Mouse (Mus musculus) myocyte (in vitro differentiated cells): ENCODE measurements at regions not wholly inside any gene's neighbourhood (a gene's known extent, or its start where the extent isn't known, plus 50 kb on each side); places are given as distances from the start of the nearest gene placed in this dataset.

ENCODE experiments used
- H3K27me3 ChIP-seq: one replicate; pipeline ENCODE4 v1.6.1; 2011; ENCODE audit not compliant: control insufficient read depth, insufficient read depth, insufficient read length
- H3K36me3 ChIP-seq: one replicate; pipeline ENCODE4 v1.6.1; 2011; ENCODE audit not compliant: control insufficient read depth, insufficient read depth
- H3K4me2 ChIP-seq: one replicate; pipeline ENCODE4 v1.6.1; 2011; ENCODE audit warnings: low read depth, control low read depth
- H3K4me3 ChIP-seq: one replicate; pipeline ENCODE4 v1.5.1; 2011; ENCODE audit warnings: mild to moderate bottlenecking, control low read depth, moderate library complexity
- H3K79me2 ChIP-seq: one replicate; pipeline ENCODE4 v1.6.1; 2011; ENCODE audit not compliant: control insufficient read depth, insufficient read depth
- H3ac ChIP-seq: one replicate; pipeline ENCODE4 v1.6.1; 2011; ENCODE audit not compliant: control insufficient read depth, insufficient read length
- CEBPB ChIP-seq: IDR thresholded peaks from 2 replicates; pipeline ENCODE4 v1.6.1; 2011; ENCODE audit warnings: mild to moderate bottlenecking, moderate library complexity; ENCODE audit not compliant: poor library complexity, insufficient read depth, severe bottlenecking
- E2F4 ChIP-seq: IDR thresholded peaks from one replicate; pipeline ENCODE4 v1.6.1; 2011; ENCODE audit warnings: mild to moderate bottlenecking, control low read depth, moderate library complexity; ENCODE audit not compliant: insufficient read depth
- MAX ChIP-seq: IDR thresholded peaks from one replicate; pipeline ENCODE4 v1.6.1; 2011; ENCODE audit warnings: low read depth, mild to moderate bottlenecking, control low read depth
- MYOD1 ChIP-seq, 3 experiments: IDR thresholded peaks; one replicate each; pipeline ENCODE4 v1.6.1; 2011; ENCODE audit warnings: control low read depth in 2 of 3, low read depth in 2 of 3, mild to moderate bottlenecking in 2 of 3, moderate library complexity in 1 of 3; ENCODE audit not compliant: insufficient read length in 2 of 3, control insufficient read depth in 1 of 3
- MYOG ChIP-seq, 3 experiments: IDR thresholded peaks; one replicate each; pipeline ENCODE4 v1.6.1; 2011; ENCODE audit warnings: control low read depth in 2 of 3, low read depth in 2 of 3, mild to moderate bottlenecking in 2 of 3; ENCODE audit not compliant: insufficient read length in 2 of 3, control insufficient read depth in 1 of 3, insufficient read depth in 1 of 3
- POLR2A ChIP-seq: IDR thresholded peaks from one replicate; pipeline ENCODE4 v1.6.1; 2011; ENCODE audit warnings: low read depth, mild to moderate bottlenecking, control low read depth, moderate library complexity; ENCODE audit not compliant: insufficient read length
- POLR2AphosphoS2 ChIP-seq: IDR thresholded peaks from one replicate; pipeline ENCODE4 v1.6.1; 2011; ENCODE audit warnings: low read depth, control low read depth; ENCODE audit not compliant: insufficient read length
- REST ChIP-seq: IDR thresholded peaks from one replicate; pipeline ENCODE4 v1.6.1; 2011; ENCODE audit warnings: mild to moderate bottlenecking, control low read depth, moderate library complexity; ENCODE audit not compliant: insufficient read depth, insufficient read length
- SRF ChIP-seq: IDR thresholded peaks from one replicate; pipeline ENCODE4 v1.6.1; 2011; ENCODE audit warnings: low read depth; ENCODE audit not compliant: control insufficient read depth, insufficient read length
- TCF12 ChIP-seq: IDR thresholded peaks from one replicate; pipeline ENCODE4 v1.6.1; 2011; ENCODE audit warnings: mild to moderate bottlenecking, control low read depth; ENCODE audit not compliant: poor library complexity, insufficient read depth, severe bottlenecking
- TCF3 ChIP-seq: IDR thresholded peaks from one replicate; pipeline ENCODE4 v1.6.1; 2011; ENCODE audit warnings: low read depth, control low read depth; ENCODE audit not compliant: insufficient read length
- USF1 ChIP-seq: IDR thresholded peaks from one replicate; pipeline ENCODE4 v1.6.1; 2011; ENCODE audit warnings: low read depth, mild to moderate bottlenecking, control low read depth, moderate library complexity

DNA sequence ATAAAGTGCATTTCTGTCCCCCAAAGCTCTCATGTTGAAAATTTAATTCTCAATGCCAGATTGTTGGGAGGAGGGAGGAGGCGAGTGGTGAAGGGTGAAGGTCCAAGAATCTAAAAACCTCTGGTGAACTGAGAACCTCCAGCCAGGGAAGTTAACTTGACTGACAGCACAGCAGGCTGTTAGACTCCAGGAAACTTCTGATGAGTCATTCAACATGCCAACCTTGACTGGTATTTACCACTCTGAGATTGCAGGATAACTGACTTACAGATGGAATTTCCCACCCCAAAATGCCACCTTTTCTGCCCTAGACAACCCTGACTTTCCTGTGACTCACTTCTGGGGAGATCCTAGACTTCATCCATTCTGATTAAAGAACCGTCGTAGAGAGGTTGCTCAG, 58.6 kb upstream of the Prdm8 start:
- Histone ChIP-seq H3K4me3 (no peak overlapping the region), H3K79me2 (no peaks in the 10 kb centered on the region), H3K27me3 (no peaks in the 10 kb centered on the region), H3K4me2 (no peak overlapping the region), H3K36me3 (no peaks in the 10 kb centered on the region), H3ac (no peak overlapping the region)
- TF ChIP-seq MYOD1 (IDR thresholded peaks at IDR 0.05; ENCODE audit: control insufficient read depth in 1 of 3, insufficient read length in 2 of 3, low read depth in 2 of 3) (peak in 1 of 3 experiments; percentile 52), REST (no peak), TCF12 (no peak)

DNA sequence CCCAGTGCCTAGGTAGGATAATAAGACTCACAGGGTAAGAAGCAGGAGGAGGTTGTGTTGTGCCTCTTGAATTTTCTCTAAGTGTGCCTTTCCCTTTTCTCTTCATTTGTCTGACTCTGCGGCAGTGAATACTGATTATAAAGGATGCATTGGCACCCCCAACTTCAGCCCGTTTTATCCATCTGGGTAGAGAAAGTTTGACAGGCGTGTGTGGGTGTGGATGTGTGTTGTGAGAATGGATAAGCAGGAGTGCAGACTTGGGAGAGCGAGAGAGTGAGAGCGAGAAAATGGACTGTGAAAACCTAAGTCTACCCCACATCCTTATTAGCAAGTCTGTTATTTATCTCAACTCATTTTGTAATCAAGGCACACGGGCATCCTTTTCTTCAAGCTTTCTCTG, 60.7 kb upstream of the Prdm8 start:
- H3K4me2 ChIP-seq, result no peak overlapping the region
- H3ac ChIP-seq, result no peak overlapping the region
- H3K36me3 ChIP-seq, result no peaks in the 10 kb centered on the region
- no peaks in the 10 kb centered on the region for H3K27me3 ChIP-seq
- no peak overlapping the region for H3K4me3 ChIP-seq
- TF ChIP-seq TCF3 (no peak), MYOD1 (IDR thresholded peaks at IDR 0.05; ENCODE audit: control insufficient read depth in 1 of 3, insufficient read length in 2 of 3, low read depth in 2 of 3) (no peak), CEBPB (no peak), E2F4 (no peak), MYOG (IDR thresholded peaks at IDR 0.05; ENCODE audit: control insufficient read depth in 1 of 3, insufficient read depth in 1 of 3, insufficient read length in 2 of 3, low read depth in 2 of 3) (no peak), POLR2AphosphoS2 (no peak), REST (no peak), TCF12 (no peak), POLR2A (no peak), SRF (no peak), USF1 (no peak), MAX (no peak)
- H3K79me2 ChIP-seq, result no peaks in the 10 kb centered on the region

DNA sequence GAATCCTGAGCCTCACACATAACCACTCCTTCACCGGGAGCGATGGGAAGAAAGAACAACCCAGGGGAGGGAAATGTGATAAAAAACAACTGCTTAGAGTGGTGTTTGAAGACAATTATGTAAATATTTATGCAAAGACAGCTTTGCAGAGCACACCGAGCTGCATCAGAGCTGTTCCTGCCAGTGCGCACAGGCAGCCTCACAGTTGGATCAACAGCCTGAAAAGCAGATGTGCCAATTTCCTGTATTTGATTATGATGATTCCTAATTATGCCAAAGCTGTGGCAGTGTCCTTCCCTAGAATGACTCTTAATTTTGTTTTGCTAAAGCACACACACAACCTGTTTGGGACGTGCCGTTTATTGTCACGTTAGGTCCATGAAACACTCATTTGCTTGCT, 52.6 kb upstream of the Antxr2 start:
- Histone ChIP-seq H3ac (no peak overlapping the region), H3K27me3 (no peaks in the 10 kb centered on the region), H3K4me2 (no peak overlapping the region), H3K4me3 (no peak overlapping the region), H3K36me3 (no peaks in the 10 kb centered on the region), H3K79me2 (no peaks in the 10 kb centered on the region)
- TF ChIP-seq MYOG (IDR thresholded peaks at IDR 0.05; ENCODE audit: control insufficient read depth in 1 of 3, insufficient read depth in 1 of 3, insufficient read length in 2 of 3, low read depth in 2 of 3), result no peak

DNA sequence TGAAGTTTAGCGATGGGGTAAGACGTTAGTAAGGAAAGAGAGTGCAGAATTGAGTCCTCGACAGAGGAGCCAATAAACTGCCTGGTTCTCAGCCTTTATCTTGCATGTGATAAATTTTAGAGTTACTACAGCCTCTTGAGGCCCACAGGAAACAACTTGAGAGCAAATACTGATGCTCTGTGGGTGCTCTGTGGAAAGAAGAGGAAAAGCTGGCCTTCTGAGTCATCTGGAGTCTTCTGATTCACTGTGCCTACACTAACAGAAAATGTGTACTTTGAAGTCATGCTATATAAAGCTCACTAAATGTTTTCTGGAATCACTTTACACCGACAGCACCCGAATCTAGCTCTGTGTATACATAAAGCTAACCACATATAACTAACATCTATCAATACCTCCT, 50.4 kb upstream of the Antxr2 start:
- H3K36me3 ChIP-seq, result no peaks in the 10 kb centered on the region
- no peak overlapping the region for H3K4me2 ChIP-seq
- H3K4me3 ChIP-seq, result no peak overlapping the region
- no peak for TF ChIP-seq E2F4
- TF ChIP-seq MAX, result no peak
- no peak for TF ChIP-seq REST
- TF ChIP-seq MYOD1 (IDR thresholded peaks at IDR 0.05; ENCODE audit: control insufficient read depth in 1 of 3, insufficient read length in 2 of 3, low read depth in 2 of 3), result no peak
- no peak for TF ChIP-seq MYOG (IDR thresholded peaks at IDR 0.05; ENCODE audit: control insufficient read depth in 1 of 3, insufficient read depth in 1 of 3, insufficient read length in 2 of 3, low read depth in 2 of 3)
- TF ChIP-seq TCF3, result no peak
- TF ChIP-seq POLR2A, result no peak
- TF ChIP-seq POLR2AphosphoS2, result no peak
- TF ChIP-seq USF1, result no peak
- TF ChIP-seq SRF, result no peak
- TF ChIP-seq TCF12, result no peak
- TF ChIP-seq CEBPB, result no peak
- H3K79me2 ChIP-seq, result no peaks in the 10 kb centered on the region
- no peak overlapping the region for H3ac ChIP-seq
- H3K27me3 ChIP-seq, result no peaks in the 10 kb centered on the region
